Mouse (Mus musculus): Measurements from ENCODE around the gene 2010300C02Rik. TPM values are rescaled to one million over a fixed set of nuclear protein-coding genes. Genes with fewer than 3 reads are reported as not detected.

Gene 2010300C02Rik
- polyA plus RNA-seq, 1 experiment from 2014 or later, result 9.2 TPM

- H3K27me3 ChIP-seq (replicated peaks; ENCODE audit: insufficient read depth, low read length), result no peaks in the 10 kb centered on the region
- 58% methylated on average over 10 of the region's 10 CpGs for WGBS
- no peak overlapping the region for H3K4me2 ChIP-seq (replicated peaks; ENCODE audit: low read depth, low read length)
- H3K9me3 ChIP-seq (ENCODE audit: low read length), result no peaks in the 10 kb centered on the region
- peak; percentile 52 for DNase-seq (ENCODE audit: low spot score)
- H3K27ac ChIP-seq (ENCODE audit: low read length), result peak overlapping the region; percentile 15; the same call in 1 of the 2 replicates
- no peaks in the 10 kb centered on the region for H3K4me1 ChIP-seq (ENCODE audit: insufficient read depth, low read depth, low read length)
- H3K4me3 ChIP-seq (ENCODE audit: low read depth, low read length), result no peak overlapping the region
- ATAC-seq, result peak; percentile 80
- H3K36me3 ChIP-seq (ENCODE audit: insufficient read depth, low read length), result no peaks in the 10 kb centered on the region
- H3K9ac ChIP-seq (replicated peaks; ENCODE audit: low read depth), result no peak overlapping the region
- TF ChIP-seq CTCF (IDR thresholded peaks at IDR 0.05), result no peak
- TF ChIP-seq EP300 (IDR thresholded peaks at IDR 0.05), result peak; percentile 92
These were observed 89.3 kb downstream of the 2010300C02Rik start for GRCm38 (mm10) chr1:37630412-37631210.

- H3K27ac ChIP-seq (ENCODE audit: low read length), result no peak overlapping the region
- H3K27me3 ChIP-seq (replicated peaks; ENCODE audit: insufficient read depth, low read length), result no peaks in the 10 kb centered on the region
- H3K4me2 ChIP-seq (replicated peaks; ENCODE audit: low read depth, low read length), result no peak overlapping the region
- H3K9me3 ChIP-seq (ENCODE audit: low read length), result no peaks in the 10 kb centered on the region
- DNase-seq (ENCODE audit: low spot score) (no peak), ATAC-seq (no peak)
- H3K36me3 ChIP-seq (ENCODE audit: insufficient read depth, low read length), result no peaks in the 10 kb centered on the region
- no peaks in the 10 kb centered on the region for H3K4me1 ChIP-seq (ENCODE audit: insufficient read depth, low read depth, low read length)
- no peak overlapping the region for H3K4me3 ChIP-seq (ENCODE audit: low read depth, low read length)
- TF ChIP-seq EP300 (IDR thresholded peaks at IDR 0.05), result no peak
- H3K9ac ChIP-seq (replicated peaks; ENCODE audit: low read depth), result no peak overlapping the region
- WGBS, result 88% methylated on average over 5 of the region's 5 CpGs
These were observed 90.0 kb downstream of the 2010300C02Rik start for GRCm38 (mm10) chr1:37629876-37630275.

GRCm38 (mm10) chr1:37628749-37629148 lies 91.1 kb downstream of the 2010300C02Rik start:
- Histone ChIP-seq H3K4me1 (ENCODE audit: insufficient read depth, low read depth, low read length) (no peaks in the 10 kb centered on the region), H3K4me2 (replicated peaks; ENCODE audit: low read depth, low read length) (no peak overlapping the region), H3K9ac (replicated peaks; ENCODE audit: low read depth) (no peak overlapping the region), H3K9me3 (ENCODE audit: low read length) (no peaks in the 10 kb centered on the region), H3K27ac (ENCODE audit: low read length) (no peak overlapping the region), H3K27me3 (replicated peaks; ENCODE audit: insufficient read depth, low read length) (no peaks in the 10 kb centered on the region), H3K4me3 (ENCODE audit: low read depth, low read length) (no peak overlapping the region), H3K36me3 (ENCODE audit: insufficient read depth, low read length) (no peaks in the 10 kb centered on the region)
- DNase-seq (ENCODE audit: low spot score) (no peak), ATAC-seq (no peak)
- no peak for TF ChIP-seq EP300 (IDR thresholded peaks at IDR 0.05)
- no peak for TF ChIP-seq CTCF (IDR thresholded peaks at IDR 0.05)
- 60% methylated on average over 6 of the region's 6 CpGs for WGBS

- no peak for ATAC-seq
- Histone ChIP-seq H3K9me3 (ENCODE audit: low read length) (no peaks in the 10 kb centered on the region), H3K4me1 (ENCODE audit: insufficient read depth, low read depth, low read length) (no peaks in the 10 kb centered on the region), H3K4me2 (replicated peaks; ENCODE audit: low read depth, low read length) (no peak overlapping the region), H3K36me3 (ENCODE audit: insufficient read depth, low read length) (no peaks in the 10 kb centered on the region), H3K4me3 (ENCODE audit: low read depth, low read length) (no peak overlapping the region), H3K27me3 (replicated peaks; ENCODE audit: insufficient read depth, low read length) (no peaks in the 10 kb centered on the region), H3K27ac (ENCODE audit: low read length) (no peak overlapping the region), H3K9ac (replicated peaks; ENCODE audit: low read depth) (no peak overlapping the region)
- DNase-seq (ENCODE audit: low spot score), result no peak
- TF ChIP-seq EP300 (IDR thresholded peaks at IDR 0.05) (no peak), CTCF (IDR thresholded peaks at IDR 0.05) (peak; percentile 25)
- 86% methylated on average over 17 of the region's 17 CpGs for WGBS
These were observed 95.7 kb downstream of the 2010300C02Rik start for GRCm38 (mm10) chr1:37624185-37624584.

GRCm38 (mm10) chr1:37622049-37622448 lies 97.8 kb downstream of the 2010300C02Rik start:
- no peaks in the 10 kb centered on the region for H3K27me3 ChIP-seq (replicated peaks; ENCODE audit: insufficient read depth, low read length)
- 70% methylated on average over 6 of the region's 6 CpGs for WGBS
- no peak for DNase-seq (ENCODE audit: low spot score)
- no peaks in the 10 kb centered on the region for H3K9me3 ChIP-seq (ENCODE audit: low read length)
- TF ChIP-seq EP300 (IDR thresholded peaks at IDR 0.05) (no peak), CTCF (IDR thresholded peaks at IDR 0.05) (no peak)
- H3K4me1 ChIP-seq (ENCODE audit: insufficient read depth, low read depth, low read length), result no peaks in the 10 kb centered on the region
- no peaks in the 10 kb centered on the region for H3K36me3 ChIP-seq (ENCODE audit: insufficient read depth, low read length)
- H3K9ac ChIP-seq (replicated peaks; ENCODE audit: low read depth), result no peak overlapping the region
- H3K4me3 ChIP-seq (ENCODE audit: low read depth, low read length), result no peak overlapping the region
- H3K4me2 ChIP-seq (replicated peaks; ENCODE audit: low read depth, low read length), result no peak overlapping the region
- no peak for ATAC-seq
- no peak overlapping the region for H3K27ac ChIP-seq (ENCODE audit: low read length)

- ATAC-seq (no peak), DNase-seq (ENCODE audit: low spot score) (no peak)
- Histone ChIP-seq H3K4me3 (ENCODE audit: low read depth, low read length) (no peak overlapping the region), H3K4me2 (replicated peaks; ENCODE audit: low read depth, low read length) (no peak overlapping the region), H3K27me3 (replicated peaks; ENCODE audit: insufficient read depth, low read length) (no peaks in the 10 kb centered on the region), H3K36me3 (ENCODE audit: insufficient read depth, low read length) (no peaks in the 10 kb centered on the region), H3K9me3 (ENCODE audit: low read length) (no peaks in the 10 kb centered on the region), H3K4me1 (ENCODE audit: insufficient read depth, low read depth, low read length) (peaks cover 2% of the 10 kb centered on the region; the same call in 1 of the 2 replicates), H3K9ac (replicated peaks; ENCODE audit: low read depth) (no peak overlapping the region), H3K27ac (ENCODE audit: low read length) (no peak overlapping the region)
- no peak for TF ChIP-seq EP300 (IDR thresholded peaks at IDR 0.05)
- no peak for TF ChIP-seq CTCF (IDR thresholded peaks at IDR 0.05)
- whole genome bisulfite sequencing, result 52% methylated on average over 1 of the region's 1 CpGs
These were observed 100.3 kb downstream of the 2010300C02Rik start for GRCm38 (mm10) chr1:37619542-37619941.
